Mouse (Mus musculus): ENCODE results near the gene Bmpr1b.
"Not testable (repeated sequence)": the region's sequence is repeated elsewhere in the genome, so short reads cannot be mapped to it uniquely, and the experiment has no call there.

Gene Bmpr1b

DNA sequence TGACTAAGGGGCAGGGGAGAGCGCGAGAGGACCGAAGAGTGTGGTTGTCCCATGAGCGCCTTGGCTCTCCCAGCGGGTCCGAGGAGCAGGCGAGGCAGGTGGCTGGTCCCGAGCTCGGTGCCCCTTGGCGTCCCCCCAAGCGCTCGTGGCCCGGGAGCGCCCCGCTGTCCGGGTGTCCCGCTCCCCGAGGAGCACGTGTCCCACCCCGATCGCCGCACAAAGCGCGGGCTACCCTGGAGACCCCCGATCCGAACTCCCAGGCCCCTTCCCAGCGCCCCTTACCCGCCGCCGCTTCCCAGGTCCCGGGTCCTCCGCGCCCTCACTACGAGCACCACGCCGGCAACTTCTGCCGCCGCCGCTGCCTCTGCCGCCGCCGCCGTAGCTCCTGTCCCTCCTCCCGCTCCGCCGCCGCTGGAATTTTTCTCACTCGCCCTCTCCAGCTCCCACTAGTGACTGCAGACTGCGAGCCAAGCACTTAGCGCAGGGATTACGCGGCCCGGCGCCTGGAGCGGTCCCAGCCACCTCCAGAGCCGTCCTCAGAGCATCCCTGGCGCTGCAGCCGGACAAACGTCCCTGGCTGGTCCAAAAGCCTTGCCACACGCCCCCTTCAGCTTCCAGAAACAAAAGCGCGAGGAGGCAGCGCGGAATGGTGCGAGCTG is at the start of gene Bmpr1b:
Gene Bmpr1b (minus strand): TSS at position 563 of the 659 bp plus-strand sequence.
- DNase-seq, result peak; percentile 7

DNA sequence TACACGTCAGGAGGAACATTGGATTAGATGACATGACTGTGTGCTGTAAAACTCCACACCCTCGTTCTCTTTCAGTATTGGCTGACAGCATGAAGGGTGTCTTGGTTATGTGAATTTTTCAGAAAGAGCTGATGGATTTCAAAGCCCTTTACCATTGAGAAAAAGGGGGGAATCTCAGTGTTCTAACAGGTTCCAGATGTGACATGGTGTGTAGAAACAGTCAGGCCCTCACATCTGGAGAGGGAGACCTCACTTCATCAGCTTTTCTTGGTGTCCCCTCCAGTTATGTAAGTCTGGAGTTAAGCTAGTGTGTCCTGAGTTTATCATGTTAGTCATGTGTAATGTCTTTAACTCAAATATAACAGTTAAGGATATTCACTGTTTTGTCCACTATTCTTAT is 43.6 kb upstream of the Bmpr1b start:
- DNase-seq, result no peak

DNA sequence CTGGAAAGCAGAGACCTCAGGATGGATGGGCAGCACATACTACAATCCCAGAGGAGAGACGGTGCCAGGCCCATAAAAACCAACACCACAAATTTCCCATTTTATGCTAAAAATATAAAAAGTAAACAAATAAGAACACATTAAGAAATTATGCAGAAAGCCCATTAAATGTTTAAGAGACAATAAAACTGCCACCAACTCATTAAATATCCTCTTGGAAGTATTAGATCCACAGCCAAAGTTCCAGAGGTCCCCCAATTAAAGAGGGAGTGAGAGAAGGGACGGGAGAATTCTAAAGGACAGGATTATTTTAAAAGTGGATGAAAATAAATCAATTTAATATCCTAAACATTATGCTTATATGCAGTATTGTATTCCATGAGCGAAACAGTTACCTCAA is 43.0 kb upstream of the Bmpr1b start:
- DNase-seq, result no peak

DNA sequence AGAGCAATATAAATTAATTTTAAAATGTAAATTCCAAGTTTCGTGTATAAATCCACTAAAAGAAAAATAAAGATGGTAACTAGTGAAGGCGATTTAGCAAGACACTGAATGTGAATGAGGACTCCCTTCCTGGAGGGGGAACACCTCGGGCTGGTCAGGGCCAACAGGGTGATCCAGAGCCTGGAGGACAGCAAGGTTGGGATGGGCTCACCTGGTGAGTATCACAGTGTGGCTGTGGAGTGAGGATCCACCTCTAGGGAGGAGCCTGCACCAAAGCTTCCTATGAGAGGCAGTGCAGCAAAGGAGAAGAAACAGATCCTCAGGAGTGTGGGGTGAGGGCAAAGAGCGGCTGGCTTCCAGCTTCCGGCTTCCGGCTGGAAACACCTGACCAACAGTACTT is 40.8 kb upstream of the Bmpr1b start:
- no peak for DNase-seq

DNA sequence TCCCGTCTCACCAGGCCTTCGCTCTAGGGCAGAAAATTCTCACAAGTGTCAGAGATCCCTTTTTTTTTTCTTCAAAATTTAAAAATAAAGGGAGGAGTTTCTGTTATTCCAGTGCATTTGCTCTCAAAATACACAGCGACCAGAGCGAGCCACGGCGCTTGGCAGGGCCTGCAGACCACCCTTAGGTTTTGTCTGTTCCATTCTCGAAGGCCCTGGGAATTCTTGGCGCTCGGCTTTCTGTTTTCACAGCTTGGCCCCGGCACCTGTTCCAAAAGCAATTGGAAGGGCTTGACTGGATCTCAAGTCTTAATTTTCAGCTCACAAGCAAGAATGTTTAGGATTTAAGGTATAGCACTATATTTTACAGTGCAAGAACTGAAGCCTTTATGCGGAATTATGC is 39.8 kb upstream of the Bmpr1b start:
- DNase-seq, result no peak

DNA sequence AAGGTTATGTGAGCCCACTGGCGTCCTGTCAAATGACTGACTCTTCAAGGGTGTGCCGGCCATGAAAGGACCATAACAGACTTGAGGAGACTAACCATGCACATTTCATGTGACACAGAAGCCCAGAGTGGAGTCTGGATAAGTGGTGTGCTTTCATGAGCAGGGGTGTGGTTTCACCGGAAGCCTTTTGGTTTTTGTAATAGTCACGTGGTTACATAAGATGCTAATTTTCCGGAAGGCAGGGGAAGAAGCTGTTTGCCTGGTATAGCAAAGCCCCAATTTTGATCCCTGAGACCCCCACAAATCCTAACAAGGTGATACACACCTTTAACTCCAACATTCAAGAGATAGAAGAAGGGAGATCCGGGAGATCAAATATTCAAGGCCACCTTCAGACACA is 38.3 kb upstream of the Bmpr1b start:
- DNase-seq, result no peak

DNA sequence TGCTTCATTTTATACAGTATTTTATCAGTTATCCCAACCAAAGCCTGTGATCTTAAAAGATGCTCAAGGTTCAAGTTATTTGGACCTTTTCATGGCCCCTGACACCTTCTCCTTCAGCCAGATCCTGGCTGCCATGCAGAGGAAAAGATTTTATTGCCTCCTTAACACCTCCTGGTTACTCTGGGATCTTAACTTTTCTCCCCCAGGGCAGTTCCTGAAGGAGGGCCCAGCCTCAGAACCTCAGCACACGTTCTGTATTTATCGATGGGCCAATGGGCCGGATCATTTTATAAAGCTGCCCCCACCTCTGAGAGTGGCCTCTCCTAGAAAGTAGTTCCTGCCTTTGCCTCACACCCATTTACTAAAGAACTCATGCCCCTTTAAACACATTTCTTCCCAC is 37.1 kb upstream of the Bmpr1b start:
- DNase-seq, result no peak

DNA sequence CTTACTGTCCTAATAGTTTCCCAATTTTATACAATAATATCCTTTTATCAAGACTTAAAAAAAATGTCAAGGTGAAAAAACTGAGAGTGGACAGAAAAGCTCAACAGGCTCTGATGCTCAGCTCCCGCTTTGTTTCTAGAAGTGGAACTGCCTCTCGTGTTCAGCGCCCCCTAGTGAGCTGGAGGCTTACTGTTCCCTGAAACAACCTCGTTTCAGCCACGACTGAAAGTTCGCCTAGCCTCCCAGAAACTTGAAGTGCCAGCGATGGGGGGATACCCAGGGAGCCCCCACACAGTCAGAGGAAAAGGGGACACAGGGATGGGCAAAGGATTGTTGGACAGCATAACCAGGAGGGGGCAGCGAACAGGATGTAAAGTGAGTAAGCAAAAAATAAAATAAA is 26.9 kb upstream of the Bmpr1b start:
- no peak for DNase-seq

DNA sequence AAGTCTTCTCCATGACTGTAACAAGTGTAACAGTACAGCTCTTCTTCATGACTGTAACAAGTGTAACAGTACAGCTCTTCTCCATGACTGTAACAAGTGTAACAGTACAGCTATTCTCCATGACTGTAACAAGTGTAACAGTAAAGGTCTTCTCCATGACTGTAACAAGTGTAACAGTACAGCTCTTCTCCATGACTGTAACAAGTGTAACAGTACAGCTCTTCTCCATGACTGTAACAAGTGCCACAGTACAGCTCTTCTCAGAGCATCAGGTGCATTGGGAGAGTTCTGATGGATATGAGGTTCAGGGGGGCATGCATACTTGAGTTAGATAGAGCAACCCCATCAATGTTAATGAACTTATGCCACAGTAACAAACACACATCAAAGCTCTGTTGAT is 22.4 kb upstream of the Bmpr1b start:
- DNase-seq, result not testable (repeated sequence)

DNA sequence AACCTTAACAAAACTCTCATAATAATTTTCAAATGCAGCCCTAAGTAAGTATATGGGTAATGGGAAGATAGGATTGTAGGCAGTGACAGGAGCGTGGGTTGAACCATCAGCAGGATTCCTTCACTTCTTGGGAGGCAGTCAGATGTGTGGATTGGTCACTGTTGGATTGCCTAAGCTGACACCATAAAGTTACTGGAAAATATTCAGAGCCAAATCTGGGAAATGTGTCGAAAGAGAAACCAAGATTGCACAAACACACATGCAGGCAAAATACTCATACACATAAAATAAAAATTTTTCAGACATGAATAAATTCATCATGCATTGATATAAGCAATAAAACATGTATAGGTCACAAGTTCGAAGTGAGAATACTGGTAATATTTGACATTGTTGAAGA is 17.3 kb upstream of the Bmpr1b start:
- no peak for DNase-seq

DNA sequence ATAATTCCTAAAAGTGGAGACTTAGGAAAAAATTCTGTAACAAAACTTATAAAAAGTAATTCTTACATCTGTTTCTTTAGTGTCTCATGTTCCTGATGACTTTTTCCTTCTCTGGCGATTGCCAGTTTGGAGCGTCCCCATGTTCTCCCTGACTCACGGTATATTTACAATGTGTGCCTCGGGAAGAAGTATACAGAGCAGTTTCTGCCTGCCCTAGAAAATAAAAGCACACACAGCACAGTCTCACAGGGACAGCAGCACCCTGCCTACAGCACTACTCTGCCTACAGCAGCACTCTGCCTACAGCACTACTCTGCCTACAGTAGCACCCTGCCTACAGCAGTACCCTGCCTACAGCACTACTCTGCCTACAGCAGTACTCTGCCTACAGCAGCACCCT is 4.8 kb upstream of the Bmpr1b start:
- no peak for DNase-seq

DNA sequence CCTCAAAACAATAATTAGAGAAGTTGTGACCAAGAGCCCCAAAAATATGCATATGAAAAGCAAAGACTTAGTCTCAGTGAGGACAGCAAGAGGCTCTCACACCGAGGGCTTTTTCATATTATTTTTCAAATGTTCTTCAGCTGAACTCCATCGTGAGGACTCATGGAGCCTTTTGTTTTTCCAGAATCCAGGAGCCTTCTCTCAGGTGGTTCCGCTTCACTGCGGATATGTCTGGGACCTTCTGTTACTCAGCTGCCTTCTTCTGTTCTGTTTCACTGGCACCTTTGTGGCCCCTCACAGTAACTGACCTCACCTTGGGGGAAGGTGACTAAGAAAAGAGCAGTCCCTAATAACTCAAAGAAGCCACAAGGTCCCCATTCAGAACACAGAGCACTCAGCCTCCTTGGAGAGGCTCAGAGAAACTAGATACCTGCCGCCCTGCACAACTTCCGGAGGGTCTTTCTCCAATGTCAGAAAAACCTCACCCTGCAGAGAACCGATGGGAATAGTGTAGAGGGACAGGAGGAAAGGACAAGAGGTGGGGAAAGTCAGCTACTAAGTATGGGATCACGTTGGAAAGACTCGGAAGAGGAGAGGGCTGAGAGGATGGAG is 868 bp downstream of the Bmpr1b start:
- no peak for DNase-seq

DNA sequence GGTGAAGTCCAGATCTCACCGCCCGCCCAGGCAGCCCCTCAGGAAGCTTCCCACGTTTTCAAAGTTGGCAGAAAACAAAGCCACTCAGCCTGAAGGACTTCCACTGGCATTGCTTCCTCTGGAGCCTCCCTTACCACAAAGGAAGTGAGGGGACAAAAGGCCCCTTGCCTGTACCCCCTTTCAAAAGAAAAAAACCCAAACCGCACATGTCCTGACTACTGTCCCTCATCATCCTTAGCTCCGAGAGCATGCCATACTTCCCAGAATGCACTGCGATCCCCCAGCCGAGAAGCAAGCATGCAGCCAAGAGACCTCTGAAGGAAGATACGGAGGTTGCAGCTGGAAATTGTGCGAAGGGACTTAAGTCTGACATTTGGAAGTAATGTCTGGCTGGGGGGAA is 4.2 kb downstream of the Bmpr1b start:
- no peak for DNase-seq

DNA sequence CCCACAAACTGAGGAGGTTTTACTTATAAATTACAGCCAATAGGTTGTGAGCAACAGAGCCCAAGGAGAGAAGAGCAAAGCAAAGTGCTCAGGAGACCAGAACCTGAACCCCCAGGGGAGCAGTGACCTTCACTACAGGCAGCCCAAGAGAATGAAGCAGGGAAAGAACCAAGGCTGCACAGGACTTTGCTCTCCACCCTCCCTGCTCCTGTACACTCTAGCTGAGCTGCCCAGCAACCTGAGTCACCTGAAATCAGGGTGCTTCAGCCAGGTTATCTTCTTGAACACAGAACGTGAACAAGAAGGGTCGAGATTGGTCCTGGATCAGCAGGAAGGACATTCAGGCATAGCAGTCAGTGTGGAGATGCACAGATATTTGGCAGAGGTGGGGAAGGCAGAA is 5.3 kb downstream of the Bmpr1b start:
- no peak for DNase-seq

DNA sequence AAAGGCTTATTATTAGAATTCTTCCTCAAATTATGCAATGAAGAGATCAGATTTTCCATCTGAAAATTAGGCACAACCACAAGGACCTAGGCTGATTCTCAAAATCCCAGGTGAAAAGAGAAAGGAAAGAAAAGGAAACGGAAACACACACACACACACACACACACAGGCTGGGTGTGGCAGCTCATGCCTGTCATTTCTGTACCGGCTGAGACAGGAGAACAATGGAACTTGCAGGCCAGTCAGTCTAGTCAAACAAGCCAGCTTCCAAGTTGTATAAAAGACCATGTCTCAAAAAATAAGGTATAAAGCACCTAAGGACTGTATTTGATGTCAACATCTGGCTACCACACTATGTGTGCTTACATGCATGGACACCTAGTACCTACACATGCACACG is 7.8 kb downstream of the Bmpr1b start:
- DNase-seq, result no peak

DNA sequence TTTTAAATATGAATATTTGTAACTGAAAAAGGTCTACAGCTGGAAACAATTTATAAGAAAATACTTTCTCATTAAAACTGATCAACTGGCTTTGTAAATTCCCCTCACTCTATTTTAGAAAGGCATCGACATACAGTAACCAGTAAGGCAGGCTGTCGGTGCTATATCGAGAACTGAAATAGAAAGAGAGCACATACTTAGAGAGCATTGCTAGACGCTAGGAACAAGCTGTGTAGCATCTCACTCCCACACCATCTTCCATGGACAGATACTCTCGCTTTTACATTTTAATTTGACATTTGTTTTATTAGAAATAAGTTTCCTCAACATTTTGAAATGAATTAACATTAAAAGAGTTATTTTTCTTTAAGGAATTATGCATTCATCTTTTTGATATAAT is 17.2 kb downstream of the Bmpr1b start:
- DNase-seq, result no peak

DNA sequence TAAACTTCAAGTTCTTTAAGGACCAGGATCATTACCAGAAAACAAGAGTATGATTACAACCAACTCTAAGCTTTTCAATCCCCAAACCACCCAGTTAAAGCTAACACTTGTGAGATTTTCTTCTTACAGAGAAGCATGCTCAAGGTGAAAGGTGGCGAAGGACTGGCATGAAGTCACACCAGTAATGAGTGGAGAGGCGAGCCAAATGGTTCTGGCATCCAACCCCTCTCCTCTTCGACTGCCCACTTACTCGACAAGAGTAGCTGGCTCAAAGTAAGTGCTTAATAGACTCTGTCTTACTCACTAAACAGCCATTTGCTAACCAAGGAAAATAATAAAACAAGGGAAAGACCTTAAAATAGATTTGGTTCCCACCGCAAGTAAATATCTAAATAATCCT is 30.4 kb downstream of the Bmpr1b start:
- DNase-seq, result no peak

DNA sequence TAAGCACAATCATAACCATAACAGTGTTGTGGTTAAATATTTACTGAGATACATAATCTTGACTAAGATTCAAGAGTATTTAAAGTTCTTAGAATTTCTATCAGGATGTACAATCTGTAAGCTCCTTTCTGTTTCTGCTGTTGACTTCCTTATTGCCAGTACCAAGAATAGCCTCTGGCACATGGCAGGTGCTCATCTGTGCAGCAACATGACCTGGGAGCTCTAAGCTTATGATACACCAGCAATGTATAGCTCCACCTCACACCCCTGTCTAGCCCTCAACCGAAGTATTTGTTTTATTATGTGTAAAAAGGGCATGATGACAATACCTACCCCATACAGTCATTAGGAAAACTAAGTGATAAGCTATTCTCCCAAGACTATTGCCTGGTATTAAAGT is 42.8 kb downstream of the Bmpr1b start:
- no peak for DNase-seq

DNA sequence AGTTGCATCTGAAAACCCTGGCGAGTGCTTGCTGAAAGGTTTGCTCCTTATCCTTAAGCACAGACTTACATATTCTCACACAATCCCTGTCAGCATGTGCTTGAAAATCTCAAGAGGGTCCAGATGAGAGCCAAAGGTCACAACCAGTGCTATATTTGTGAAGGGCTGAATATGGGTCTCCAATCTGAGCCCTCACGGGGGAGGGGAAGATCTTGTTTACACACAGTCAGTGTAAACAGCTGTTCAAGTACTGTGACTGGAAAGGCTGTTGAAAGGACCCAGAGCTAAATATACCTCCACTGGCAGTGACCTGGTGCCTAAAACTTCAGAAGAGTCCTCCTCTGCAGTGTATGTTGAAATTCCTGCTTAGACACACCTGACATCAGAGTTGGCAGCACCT is 43.7 kb downstream of the Bmpr1b start:
- DNase-seq, result no peak

DNA sequence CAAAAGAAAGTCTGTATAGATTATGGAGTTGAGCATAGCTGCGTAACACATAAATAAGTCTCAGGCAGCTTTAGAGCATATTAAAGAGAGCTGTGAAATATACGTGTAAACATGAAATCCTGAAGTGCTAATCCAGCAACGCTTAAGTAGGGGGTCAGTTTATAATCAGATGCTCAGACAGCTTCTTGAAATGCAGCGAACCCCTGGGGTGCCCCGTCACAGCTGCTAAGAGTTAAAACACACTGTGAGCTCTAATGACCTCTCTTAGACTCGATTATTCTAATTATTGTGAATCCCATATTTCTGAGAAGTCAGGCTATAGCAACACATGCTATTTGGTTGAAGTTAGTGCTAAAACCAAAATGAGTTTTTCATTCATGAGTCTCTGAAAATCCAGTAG is 45.0 kb downstream of the Bmpr1b start:
- DNase-seq, result no peak

DNA sequence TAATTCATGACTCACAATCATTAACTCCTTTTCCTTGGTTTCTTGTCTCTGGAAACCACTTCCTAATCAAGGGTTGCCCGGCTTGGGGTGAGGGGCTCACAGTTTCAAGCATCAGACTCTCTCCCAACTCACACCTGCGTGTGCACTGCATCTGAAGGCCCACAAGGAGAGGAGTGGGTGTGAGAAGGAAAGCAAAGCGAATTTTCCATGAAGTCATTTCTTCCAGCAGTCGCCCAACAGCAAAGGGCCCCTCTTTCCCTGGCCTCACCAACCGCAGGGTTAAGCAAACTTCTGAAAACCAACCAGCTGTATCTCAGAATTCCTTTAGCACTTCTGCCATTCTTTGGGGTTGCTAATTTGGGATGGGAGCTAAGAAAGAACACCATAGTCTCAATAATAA is 46.8 kb downstream of the Bmpr1b start:
- no peak for DNase-seq

DNA sequence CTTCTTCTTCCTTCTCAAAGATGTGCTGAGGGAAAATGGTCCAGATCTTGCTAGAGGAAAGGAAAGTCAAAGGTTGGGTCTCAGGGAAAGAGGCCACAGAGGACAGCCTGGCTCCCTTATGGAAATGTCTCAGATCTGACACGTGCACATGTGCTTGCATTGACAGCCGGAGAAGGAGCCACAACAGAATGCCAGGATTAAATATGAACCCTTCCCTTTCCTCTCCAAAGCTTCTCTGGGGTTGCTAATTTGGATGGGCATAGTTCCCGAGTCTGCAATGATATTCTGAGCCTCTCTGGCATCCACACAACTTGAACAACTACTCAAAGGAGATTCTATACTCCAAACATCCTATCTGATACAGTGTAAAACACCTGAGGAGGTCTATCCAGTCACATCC is 48.4 kb downstream of the Bmpr1b start:
- no peak for DNase-seq

DNA sequence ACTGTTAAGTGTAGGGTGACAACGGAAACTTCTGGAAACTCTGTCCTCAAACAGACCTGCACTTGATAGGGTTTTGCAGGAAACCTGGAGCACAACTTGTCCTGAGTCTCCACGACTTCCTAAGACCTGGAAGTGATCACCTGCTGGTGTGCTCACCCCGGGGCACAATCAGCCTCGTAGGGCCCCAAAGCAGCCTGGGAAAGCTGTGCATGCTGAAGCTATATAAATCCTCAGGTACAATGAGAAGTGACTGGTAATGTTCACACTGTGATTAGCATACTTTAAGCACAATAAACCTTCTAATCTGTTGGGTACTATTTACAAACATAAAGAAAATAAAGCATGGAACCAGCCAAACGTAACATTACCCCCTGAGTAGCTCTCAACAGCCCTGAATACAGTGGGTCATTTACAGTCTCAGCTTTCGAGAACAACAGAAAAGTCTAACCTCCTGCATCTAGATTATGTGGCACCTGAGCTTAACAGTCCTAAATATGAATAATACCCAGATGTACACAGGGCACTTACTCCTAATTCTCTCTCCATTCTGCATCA is 54.4 kb downstream of the Bmpr1b start:
- DNase-seq, result no peak

DNA sequence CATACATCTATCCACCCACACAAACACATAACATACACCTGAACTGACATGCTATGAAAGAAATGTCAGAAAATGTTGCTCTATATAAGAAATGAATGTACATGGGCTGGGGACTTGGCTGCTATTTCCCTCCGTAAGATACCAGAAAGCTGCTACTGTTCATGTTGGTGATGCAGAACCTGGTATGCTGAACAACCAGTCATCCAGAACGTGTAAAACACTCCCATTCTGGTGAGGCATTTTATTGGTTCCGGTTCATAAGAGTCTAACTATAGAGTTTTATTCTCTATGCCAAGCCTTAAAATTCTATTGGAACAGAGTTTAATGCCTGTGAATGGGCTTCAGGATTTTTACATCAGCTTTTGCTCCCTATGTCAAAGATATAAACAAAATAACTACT is 55.0 kb downstream of the Bmpr1b start:
- DNase-seq, result no peak

DNA sequence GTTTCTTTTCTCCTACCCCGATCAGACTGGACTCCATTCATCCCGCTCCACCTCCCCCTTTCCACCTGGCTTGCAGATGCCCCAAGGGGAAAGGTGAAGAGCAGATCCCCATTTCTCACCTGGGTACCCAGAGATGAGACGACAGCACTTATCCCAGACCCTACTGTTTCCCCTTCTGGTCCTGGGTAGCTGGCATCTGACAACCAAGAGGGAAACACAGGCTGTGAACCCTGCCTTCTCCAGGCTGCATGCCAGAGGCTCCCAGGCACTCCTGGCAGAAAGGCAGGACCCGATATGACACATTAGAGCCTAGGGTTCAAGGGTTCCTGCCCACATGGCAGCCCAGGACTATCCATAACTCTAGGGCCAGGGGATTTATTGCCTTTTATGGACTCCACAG is 56.0 kb downstream of the Bmpr1b start:
- DNase-seq, result no peak
